Mouse (Mus musculus) frontal cortex, postnatal 36 days (tissue): ENCODE data around the gene Ank.
A peak's percentile ranks its signal among the peaks of the same experiment; 100 is the strongest.
"Not testable (repeated sequence)": the region's sequence is repeated elsewhere in the genome, so short reads cannot be mapped to it uniquely, and the experiment has no call there.

ENCODE experiments used
- DNase-seq, 2 experiments: peaks; one replicate each; pipeline ENCODE4 v3.0.0; 2022; ENCODE audit warnings: low spot score in 2 of 2

Gene Ank

GRCm38 (mm10) chr15:27467081-27467491 is 609 bp downstream of the Ank start:
- no peak for DNase-seq

DNA sequence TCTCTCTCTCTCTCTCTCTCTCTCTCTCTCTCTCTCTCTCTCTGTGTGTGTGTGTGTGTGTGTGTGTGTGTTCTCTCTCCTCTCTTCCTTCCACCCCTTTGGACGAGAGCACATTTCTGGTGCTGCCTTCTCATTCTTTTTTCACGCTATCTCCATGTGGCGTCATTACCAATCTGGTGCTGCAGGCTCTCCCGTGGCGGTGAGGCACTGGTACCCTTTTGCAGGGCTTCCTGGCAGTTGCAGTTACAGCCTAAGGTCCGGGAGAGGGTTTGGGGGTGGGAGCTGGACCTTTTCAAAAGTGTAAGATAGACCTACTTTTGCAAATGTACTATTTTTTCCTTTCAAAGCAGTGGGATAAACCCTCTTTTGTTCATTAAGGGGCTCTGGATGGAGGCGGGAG is 1.2 kb downstream of the Ank start:
- DNase-seq = peak; percentile 46 to 60

DNA sequence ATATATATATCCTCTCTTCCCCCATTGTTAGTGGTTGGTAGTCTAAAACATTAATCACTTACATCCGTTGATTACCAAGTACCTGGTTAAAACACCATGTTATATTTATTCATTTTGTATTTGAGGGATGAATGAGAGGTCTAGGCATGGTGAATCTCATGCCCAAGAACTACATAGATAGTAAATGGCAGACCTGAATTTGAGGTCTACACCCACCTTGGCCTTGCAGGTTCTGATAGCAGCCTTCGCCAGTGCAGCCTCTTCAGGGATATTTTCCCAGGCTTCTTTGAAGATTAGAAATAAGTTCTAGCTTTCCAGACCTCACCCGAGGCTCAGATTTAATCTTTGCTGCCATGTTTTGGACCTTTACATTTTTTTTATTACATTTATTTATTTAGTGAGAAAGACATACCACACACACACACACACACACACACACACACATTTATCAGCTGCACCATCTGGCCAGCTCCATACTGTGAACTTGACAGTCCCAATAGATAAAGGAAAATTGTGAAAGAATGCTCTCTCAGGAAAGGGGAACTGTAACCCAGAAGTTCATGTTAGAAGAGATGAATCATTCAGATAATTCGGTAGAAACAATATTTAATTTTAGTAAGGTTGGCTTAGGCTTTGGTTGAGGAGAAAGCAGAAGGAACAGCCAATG is 2.5 kb downstream of the Ank start:
- no peak for DNase-seq

- not testable (repeated sequence) for DNase-seq
Measured at GRCm38 (mm10) chr15:27470346-27470745, 3.9 kb downstream of the Ank start.

GRCm38 (mm10) chr15:27472315-27472714 is 5.8 kb downstream of the Ank start:
- DNase-seq = no peak

GRCm38 (mm10) chr15:27475988-27476387 is 9.5 kb downstream of the Ank start:
- DNase-seq = no peak

DNA sequence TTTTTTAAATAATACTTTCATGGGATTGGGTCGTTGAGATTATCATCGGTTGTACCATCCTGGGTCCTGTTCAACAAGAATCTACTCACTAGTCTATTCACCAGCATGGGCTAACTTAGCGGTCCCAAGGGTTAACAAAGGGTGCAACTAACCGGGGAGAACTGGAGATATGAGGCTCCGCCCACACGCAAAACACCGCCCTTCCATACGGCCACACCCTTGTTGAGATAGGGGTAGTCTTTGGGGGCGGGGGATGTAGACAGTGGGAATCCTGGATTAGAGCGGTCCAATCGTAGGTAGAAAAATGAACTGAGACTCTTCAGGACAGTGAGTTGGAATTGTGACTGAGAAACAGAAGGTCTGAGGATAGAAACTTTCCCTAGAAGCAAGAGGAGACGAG is 10.2 kb downstream of the Ank start:
- DNase-seq = no peak

DNA sequence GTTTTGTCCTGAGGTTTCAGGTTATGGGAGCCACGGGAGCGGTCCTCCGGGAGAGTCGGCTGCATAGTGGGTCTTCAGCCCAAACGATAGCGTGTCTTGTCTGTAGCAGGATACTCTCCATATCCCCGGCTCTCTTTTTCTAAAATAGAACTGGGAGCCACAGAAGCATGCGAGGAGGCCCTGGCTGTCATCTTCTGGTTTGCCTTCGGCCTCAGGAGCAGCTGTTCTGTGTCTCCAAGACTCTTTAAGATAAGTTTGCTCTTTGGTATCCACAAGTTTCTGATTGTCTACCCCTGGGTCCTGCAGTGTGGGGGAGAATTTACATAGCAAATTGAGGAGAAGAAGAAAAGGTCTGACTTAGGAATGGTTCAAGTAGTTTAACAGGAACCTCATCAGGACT is 10.7 kb downstream of the Ank start:
- no peak for DNase-seq

DNA sequence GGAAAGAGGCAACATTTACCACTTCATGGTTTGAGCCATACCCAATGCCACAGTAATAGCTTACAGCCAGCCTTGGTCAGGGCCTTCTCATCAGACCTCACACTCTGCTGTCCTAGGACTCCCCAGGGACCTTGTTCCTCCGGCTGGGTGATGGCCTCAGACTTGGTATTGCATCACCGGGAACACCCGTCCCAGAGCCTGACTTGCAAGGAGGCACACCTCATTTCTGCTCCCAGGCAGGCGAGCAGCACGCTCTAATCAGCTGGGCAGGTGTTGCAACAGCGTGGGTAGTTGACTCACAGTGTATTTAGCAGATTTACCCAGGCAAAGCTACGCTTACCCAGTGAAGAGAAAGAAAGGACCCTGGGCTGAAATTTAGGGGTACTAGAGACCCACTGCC is 11.2 kb downstream of the Ank start:
- no peak for DNase-seq

DNA sequence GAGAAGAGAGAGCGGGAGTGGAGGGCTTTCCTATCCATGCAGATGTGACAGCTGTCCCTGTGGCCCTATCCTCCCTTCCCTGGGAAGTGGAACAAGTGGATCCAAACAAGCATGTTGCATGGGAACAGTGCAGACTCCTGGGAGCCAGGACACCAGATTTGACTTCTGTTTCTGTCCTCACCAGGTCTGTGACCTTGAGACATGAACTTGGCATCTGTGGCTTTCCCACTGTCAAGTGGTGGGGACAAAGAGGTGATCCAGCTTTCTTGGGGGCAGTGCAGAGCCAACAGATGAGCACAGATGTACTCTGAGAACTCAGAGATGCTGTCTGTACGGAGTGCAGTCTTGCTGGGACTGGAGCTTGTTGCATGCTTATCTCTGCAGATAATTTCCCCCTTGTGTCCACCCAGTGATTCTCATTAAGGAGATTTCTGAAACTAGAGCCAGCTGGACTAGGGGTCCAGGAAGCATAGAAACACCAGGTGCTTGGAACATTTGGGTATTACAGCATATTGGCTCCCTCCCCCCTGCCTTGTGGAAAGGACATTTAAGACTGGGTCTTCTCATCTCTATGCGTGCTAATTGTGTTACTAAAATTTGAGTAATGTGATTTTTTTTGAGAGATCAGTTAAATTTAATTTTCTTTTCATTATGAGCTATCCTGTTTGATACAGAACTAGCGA is 14.0 kb downstream of the Ank start:
- DNase-seq = no peak

DNA sequence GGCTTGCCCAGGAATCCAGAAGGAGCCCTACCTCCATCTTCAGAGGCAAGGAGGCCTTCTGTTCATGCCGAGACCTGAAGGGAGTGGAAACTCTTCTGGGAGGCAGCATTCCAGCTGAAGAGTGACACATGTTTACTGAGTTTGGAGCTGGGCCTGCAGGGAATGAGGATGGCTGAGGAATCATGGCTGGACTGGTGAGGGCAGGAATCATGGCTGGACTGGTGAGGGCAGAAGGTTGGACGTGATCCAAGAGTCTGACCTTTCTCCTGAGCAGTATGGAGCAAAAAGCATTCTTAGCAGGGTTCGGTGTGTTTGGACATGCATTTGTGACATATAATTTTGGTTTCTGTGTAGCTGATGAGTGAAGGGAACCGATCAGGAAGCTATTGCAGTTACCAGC is 15.5 kb downstream of the Ank start:
- DNase-seq = no peak

GRCm38 (mm10) chr15:27483183-27483582 is 16.7 kb downstream of the Ank start:
- no peak for DNase-seq

DNA sequence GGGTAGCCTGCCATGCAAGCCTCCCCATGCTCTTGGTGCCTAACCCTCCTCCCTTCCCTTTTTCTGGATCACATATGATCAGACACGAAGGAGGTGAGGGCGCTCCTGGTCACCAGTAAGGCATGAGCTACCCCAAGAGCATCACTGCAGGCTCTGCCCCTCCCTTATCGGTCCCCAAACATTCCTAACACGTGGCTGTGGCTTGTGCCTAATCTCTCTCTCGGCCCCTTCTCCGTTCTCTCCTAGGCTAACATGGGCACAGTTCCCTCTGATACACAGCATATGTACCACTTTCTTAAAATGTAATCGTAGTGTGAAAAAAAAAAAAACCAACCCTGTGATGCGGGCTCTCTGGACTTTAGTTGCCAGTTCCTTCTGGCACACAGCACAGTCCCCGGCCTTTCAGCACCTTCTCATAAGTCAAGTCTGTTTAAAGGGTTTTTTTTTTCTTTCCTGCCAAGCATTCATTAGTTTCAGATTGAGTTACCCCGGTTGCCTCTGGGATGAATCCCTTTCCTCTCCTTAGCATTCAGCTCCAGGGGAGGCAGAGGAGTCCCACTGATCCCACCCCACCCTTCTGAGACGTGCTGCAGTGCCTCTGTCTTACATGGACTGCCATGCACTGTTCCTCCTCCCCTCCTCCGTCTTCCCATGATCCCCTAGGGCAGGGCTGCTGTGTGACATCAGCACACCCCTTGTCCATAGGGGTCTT is 19.2 kb downstream of the Ank start:
- no peak for DNase-seq

DNA sequence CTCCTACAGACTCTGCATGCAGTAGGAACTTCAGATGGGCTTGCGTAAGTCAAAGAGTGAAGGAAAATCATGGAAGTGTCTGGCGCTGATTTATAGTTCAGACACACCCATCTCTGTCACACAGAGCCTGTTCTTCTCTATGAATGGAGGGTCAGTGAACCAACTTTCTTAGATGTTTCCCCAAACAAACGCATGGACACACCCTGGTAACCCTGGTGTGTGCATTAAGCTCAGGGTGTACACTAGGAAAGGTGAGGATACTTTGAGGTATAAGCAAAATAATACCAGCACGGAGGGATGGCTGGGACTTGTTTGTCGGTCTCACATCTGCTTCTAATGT is 19.8 kb downstream of the Ank start:
- DNase-seq = no peak

GRCm38 (mm10) chr15:27487059-27487458 is 20.6 kb downstream of the Ank start:
- DNase-seq = no peak

GRCm38 (mm10) chr15:27488042-27488441 is 21.6 kb downstream of the Ank start:
- peak in 1 of 2 experiments; percentile 61 for DNase-seq

DNA sequence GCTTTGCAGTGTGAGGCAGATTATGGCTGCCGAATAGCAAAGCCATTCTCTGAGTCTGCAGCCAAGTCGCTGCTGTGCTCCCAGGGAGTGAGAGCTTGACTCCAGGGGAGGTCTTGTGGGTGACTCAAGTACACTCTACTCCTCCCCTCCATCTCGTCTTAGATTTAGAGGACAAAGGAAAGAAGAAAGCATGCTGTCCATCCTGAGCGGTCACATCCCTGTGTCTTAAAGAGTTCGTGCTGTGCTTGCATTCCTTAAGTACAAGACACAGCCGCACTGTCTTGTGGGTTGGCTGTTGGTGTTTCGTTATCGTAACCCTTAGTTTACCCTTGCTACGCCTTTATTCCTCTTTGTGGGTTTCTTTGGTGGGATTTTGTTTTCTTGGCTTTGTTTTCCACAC is 24.2 kb downstream of the Ank start:
- no peak for DNase-seq

GRCm38 (mm10) chr15:27491425-27492070 is 25.1 kb downstream of the Ank start:
- no peak for DNase-seq

DNA sequence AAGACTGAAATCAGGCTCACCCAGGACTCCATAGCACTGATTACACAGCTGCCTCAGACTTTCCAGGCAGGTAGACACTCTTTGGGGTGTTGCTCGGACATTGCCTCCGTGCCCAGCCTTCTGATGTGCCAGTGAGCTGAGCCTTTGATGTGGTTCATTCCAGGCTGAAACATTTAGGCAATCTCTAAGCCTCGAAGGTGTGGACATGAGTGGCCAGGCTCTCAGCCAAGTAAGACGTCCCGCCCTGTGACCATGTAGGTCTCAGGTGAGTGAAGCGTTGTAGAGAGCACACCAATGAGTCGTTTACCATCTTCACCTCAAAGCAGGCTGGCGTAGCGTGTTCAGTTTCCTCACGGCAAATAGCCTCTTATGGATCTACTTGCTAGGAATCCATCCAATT is 25.7 kb downstream of the Ank start:
- DNase-seq = no peak

- no peak for DNase-seq
Measured at GRCm38 (mm10) chr15:27492734-27493133, 26.3 kb downstream of the Ank start.

DNA sequence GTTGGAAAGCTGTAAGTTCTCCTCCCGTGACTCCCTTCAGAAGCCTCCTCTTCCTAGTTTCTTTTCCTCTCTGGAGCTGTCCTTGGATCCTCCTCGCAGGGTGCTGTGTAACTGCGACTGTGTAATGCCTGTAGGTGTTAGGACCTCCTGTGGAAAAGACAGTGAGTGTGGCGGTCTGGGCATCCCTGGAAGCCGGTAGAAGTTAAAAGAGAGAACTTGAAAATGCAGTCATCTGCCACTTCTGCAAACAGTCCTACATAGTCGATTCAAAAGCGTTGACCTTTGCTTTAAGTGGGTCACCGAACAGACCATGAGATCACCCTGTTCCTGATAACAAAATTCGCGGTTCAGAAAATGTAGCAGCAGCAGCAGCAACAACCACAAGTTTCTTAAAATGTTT is 27.0 kb downstream of the Ank start:
- DNase-seq = no peak

DNA sequence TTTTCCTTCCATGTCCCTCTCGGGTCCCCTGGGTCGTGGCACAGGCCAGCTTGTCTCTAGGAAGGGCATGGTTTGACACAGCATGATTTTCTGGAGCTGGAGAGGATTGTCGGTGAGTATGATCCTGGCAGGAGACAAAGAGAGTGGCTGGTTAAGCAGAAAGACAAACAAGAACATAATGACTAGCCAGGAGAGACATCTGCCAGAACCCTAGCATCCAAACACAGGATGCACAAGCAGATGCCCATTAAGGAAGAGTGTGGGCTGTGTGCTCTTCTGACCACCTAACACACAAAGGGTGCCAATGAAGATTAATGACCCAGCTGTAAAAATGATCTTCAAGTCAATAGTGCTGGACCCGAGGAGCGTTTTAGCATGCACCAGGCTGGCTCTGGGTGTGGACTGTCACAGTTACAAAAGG is 29.5 kb downstream of the Ank start:
- DNase-seq = no peak
